Mouse (Mus musculus) myocyte (in vitro differentiated cells): ENCODE data around the gene Nfyb.

ENCODE experiments used
- E2F4 ChIP-seq: IDR thresholded peaks from one replicate; pipeline ENCODE4 v1.6.1; 2011; ENCODE audit warnings: mild to moderate bottlenecking, control low read depth, moderate library complexity; ENCODE audit not compliant: insufficient read depth
- MYOD1 ChIP-seq, 3 experiments: IDR thresholded peaks; one replicate each; pipeline ENCODE4 v1.6.1; 2011; ENCODE audit warnings: control low read depth in 2 of 3, low read depth in 2 of 3, mild to moderate bottlenecking in 2 of 3, moderate library complexity in 1 of 3; ENCODE audit not compliant: insufficient read length in 2 of 3, control insufficient read depth in 1 of 3
- POLR2AphosphoS2 ChIP-seq: IDR thresholded peaks from one replicate; pipeline ENCODE4 v1.6.1; 2011; ENCODE audit warnings: low read depth, control low read depth; ENCODE audit not compliant: insufficient read length
- SRF ChIP-seq: IDR thresholded peaks from one replicate; pipeline ENCODE4 v1.6.1; 2011; ENCODE audit warnings: low read depth; ENCODE audit not compliant: control insufficient read depth, insufficient read length

DNA sequence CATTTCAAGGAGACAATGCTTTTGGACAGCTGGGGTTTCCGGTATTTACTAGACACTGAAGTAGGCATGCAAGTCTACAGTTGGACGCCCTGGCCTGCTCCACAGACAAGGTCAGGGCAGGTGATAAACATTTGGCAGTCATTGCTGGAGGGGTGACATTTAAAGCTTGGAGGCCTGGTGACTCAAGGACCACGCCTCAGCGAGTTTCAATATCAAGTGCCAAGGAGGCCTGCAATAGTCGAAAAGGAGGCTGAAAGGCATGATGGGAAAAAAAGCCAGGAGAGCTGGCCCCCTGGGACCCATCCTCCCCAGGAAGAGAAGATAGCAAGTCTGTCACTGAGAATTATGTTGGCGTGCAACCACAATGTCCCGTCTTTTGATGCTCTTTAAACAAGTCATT is 43.3 kb upstream of the Nfyb start:
- TF ChIP-seq SRF (no peak), MYOD1 (IDR thresholded peaks at IDR 0.05; ENCODE audit: control insufficient read depth in 1 of 3, insufficient read length in 2 of 3, low read depth in 2 of 3) (no peak), E2F4 (no peak), POLR2AphosphoS2 (no peak)
